Mouse (Mus musculus) heart, embryonic 11.5 days (tissue): ENCODE results near the gene Gm28035. TPM values are rescaled to one million over a fixed set of nuclear protein-coding genes. Genes with fewer than 3 reads are reported as not detected.
A peak's percentile ranks its signal among the peaks of the same experiment; 100 is the strongest.

ENCODE experiments used
- ATAC-seq: fragments of 200-750 bp; cut with Nextera tagmentation; replicated peaks from 2 replicates; pipeline ENCODE4 v1.8.0; 2017; ENCODE audit warnings: moderate library complexity; ENCODE audit not compliant: insufficient number of reproducible peaks, low FRiP score, low TSS enrichment
- H3K27ac ChIP-seq: fragments of 300-500 bp; sonication (generic); 2 replicates; pipeline ENCODE4 v1.5.1; 2014; ENCODE audit warnings: mild to moderate bottlenecking, low read depth, low read length
- H3K27me3 ChIP-seq: fragments of 300-500 bp; sonication (generic); 2 replicates; pipeline ENCODE4 v1.6.1; 2014; ENCODE audit warnings: mild to moderate bottlenecking, low read length, mixed read lengths; ENCODE audit not compliant: control insufficient read depth, insufficient read depth
- H3K36me3 ChIP-seq: fragments of 300-500 bp; sonication (generic); 2 replicates; pipeline ENCODE4 v1.6.1; 2014; ENCODE audit warnings: mild to moderate bottlenecking, low read length, moderate library complexity, mixed read lengths; ENCODE audit not compliant: control insufficient read depth, insufficient read depth
- H3K4me1 ChIP-seq: fragments of 300-500 bp; sonication (generic); 2 replicates; pipeline ENCODE4 v1.6.1; 2014; ENCODE audit warnings: low read length; ENCODE audit not compliant: control insufficient read depth, insufficient read depth
- H3K4me2 ChIP-seq: fragments of 300-500 bp; sonication (generic); 2 replicates; pipeline ENCODE4 v1.6.1; 2014; ENCODE audit warnings: mild to moderate bottlenecking, moderate library complexity
- H3K4me3 ChIP-seq: fragments of 300-500 bp; sonication (generic); 2 replicates; pipeline ENCODE4 v1.5.1; 2014; ENCODE audit warnings: low read depth, low read length
- H3K9ac ChIP-seq: fragments of 300-500 bp; sonication (generic); 2 replicates; pipeline ENCODE4 v1.6.1; 2014; ENCODE audit warnings: mild to moderate bottlenecking, low read depth, low read length, moderate library complexity
- H3K9me3 ChIP-seq: fragments of 300-500 bp; sonication (generic); replicated peaks from 2 replicates; pipeline ENCODE4 v1.6.1; 2016; ENCODE audit warnings: low read length; ENCODE audit not compliant: control insufficient read depth
- WGBS: fragments of 180-500 bp; shearing (Covaris S2); extraction: QIAGEN DNeasy Blood & Tissue Kit; methylation state at CpG from one replicate; pipeline ENCODE4 v1.1.7; 2014; ENCODE audit not compliant: insufficient replicate concordance; 5-methylcytosine and 5-hydroxymethylcytosine counted together
- polyA plus RNA-seq: library from polyadenylated mRNA; unstranded; fragments of >200 nt; fragmentation: Nextera tagmentation; extraction: Ambion mirVana; gene quantifications from 2 replicates; pipeline ENCODE4 v1.2.1, GENCODE M21; 2014

The Gm28035 gene
- polyA plus RNA-seq, 1 experiment from 2014 or later: not detected

GRCm38 (mm10) chr2:30216293-30216692 is 24.1 kb upstream of the Gm28035 start:
- Histone ChIP-seq H3K27me3 (no peaks in the 10 kb centered on the region), H3K36me3 (no peaks in the 10 kb centered on the region)
- WGBS: 92% methylated on average over 5 of the region's 5 CpGs

DNA sequence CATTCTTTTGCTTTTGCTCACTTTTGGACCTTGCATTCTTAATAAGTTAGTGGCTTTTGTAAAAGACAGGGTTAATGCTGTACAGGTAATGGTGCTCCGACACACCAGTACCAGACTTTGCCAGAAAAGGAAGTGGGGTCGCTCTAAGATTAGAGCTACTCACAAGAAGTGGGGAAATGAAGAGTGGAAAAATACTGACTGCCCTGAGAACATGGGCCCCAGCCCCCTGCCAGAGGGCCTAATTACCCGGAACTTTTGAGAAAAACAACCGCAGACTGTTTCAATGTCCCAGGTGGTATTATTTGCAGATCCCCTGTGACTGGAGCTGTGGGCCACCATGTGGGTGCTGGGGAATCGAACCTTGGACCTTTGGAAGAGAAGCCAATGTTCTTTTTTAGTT is 4.8 kb upstream of the Gm28035 start:
- Histone ChIP-seq H3K4me2 (no peak overlapping the region), H3K4me3 (no peak overlapping the region)
- 73% methylated on average over 5 of the region's 5 CpGs for WGBS

More at GRCm38 (mm10) chr2:30216293-30216692, 24.1 kb upstream of the Gm28035 start:
- H3K9me3 ChIP-seq: no peaks in the 10 kb centered on the region
- H3K4me3 ChIP-seq: no peak overlapping the region
- ATAC-seq: no peak
- no peak overlapping the region for H3K4me2 ChIP-seq
- no peaks in the 10 kb centered on the region for H3K4me1 ChIP-seq
- no peak overlapping the region for H3K9ac ChIP-seq
- no peak overlapping the region for H3K27ac ChIP-seq

GRCm38 (mm10) chr2:30236426-30237198 is 3.8 kb upstream of the Gm28035 start:
- peak overlapping the region; percentile 95 for H3K4me3 ChIP-seq
- H3K27me3 ChIP-seq: no peaks in the 10 kb centered on the region
- WGBS: 4% methylated on average over 18 of the region's 18 CpGs
- peak overlapping the region; percentile 97 for H3K4me2 ChIP-seq
- peaks cover 10% of the 10 kb centered on the region for H3K36me3 ChIP-seq
- no peaks in the 10 kb centered on the region for H3K9me3 ChIP-seq
- no peak for ATAC-seq
- H3K4me1 ChIP-seq: peaks cover 30% of the 10 kb centered on the region
- peak overlapping the region; percentile 92 for H3K27ac ChIP-seq
- peak overlapping the region; percentile 94 for H3K9ac ChIP-seq

More for the DNA sequence above, 4.8 kb upstream of the Gm28035 start:
- H3K27me3 ChIP-seq: no peaks in the 10 kb centered on the region
- 0 out of 2 replicates have a peak, but pooled peaks cover 2% of the 10 kb centered on the region for H3K9me3 ChIP-seq
- ATAC-seq: no peak
- no peak overlapping the region for H3K9ac ChIP-seq
- no peaks in the 10 kb centered on the region; the same call in 1 of the 2 replicates for H3K36me3 ChIP-seq
- peaks cover 22% of the 10 kb centered on the region for H3K4me1 ChIP-seq
- no peak overlapping the region for H3K27ac ChIP-seq

- Histone ChIP-seq H3K4me2 (peak within 1 kb of the TSS; percentile 97), H3K9me3 (no peaks in the 10 kb centered on the region), H3K4me3 (peak within 1 kb of the TSS; percentile 95), H3K27ac (peak within 1 kb of the TSS; percentile 92), H3K27me3 (no peaks in the 10 kb centered on the region), H3K4me1 (peaks cover 32% of the 10 kb centered on the region), H3K9ac (peak within 1 kb of the TSS; percentile 94), H3K36me3 (peaks cover 12% of the 10 kb centered on the region)
- peak; percentile 94 for ATAC-seq
- whole genome bisulfite sequencing: 2% methylated on average over 50 of the region's 67 CpGs
These were observed 3.0 kb upstream of the Gm28035 start, which contains the start of gene Lrrc8a for GRCm38 (mm10) chr2:30237199-30237880. Gene Lrrc8a, plus strand, starts transcription at chr2:30237715.

DNA sequence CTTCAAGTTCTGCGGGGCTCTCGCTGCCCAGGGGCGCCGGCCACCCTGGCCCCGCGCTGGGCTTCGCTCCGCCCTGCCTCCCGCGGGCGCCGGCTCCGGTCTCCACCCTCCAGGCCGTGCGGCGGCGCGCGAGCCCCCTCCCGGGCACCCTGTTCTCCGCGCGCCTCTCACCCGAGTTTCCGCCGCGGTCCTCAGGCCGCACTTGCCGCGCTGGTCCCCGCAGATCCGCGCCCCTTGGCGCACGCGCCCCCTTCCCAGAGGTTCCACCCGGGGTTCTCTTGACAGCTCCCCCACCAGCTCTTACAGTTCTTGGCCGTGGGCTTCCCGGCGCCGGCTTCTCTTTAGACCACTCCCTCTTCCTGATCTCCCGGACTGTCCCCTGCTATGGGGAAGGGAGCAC is 2.5 kb upstream of the Gm28035 start:
- under 1% methylated on average over 38 of the region's 42 CpGs for WGBS
- H3K4me1 ChIP-seq: peaks cover 38% of the 10 kb centered on the region

GRCm38 (mm10) chr2:30238906-30239465 is 1.4 kb upstream of the Gm28035 start:
- Histone ChIP-seq H3K27me3 (no peaks in the 10 kb centered on the region), H3K4me2 (peak overlapping the region; percentile 97), H3K9ac (peak overlapping the region; percentile 94), H3K9me3 (no peaks in the 10 kb centered on the region), H3K36me3 (peaks cover 12% of the 10 kb centered on the region), H3K4me3 (peak overlapping the region; percentile 95), H3K4me1 (peaks cover 38% of the 10 kb centered on the region), H3K27ac (peak overlapping the region; percentile 18)
- ATAC-seq: no peak
- 61% methylated on average over 3 of the region's 3 CpGs for WGBS

More for the DNA sequence above, 2.5 kb upstream of the Gm28035 start:
- Histone ChIP-seq H3K4me3 (peak overlapping the region; percentile 95), H3K4me2 (peak overlapping the region; percentile 97), H3K36me3 (peaks cover 12% of the 10 kb centered on the region), H3K27me3 (no peaks in the 10 kb centered on the region), H3K9ac (peak overlapping the region; percentile 94), H3K9me3 (no peaks in the 10 kb centered on the region), H3K27ac (peak overlapping the region; percentile 92)
- peak; percentile 84 for ATAC-seq

GRCm38 (mm10) chr2:30239777-30240176 is 590 bp upstream of the Gm28035 start:
- Histone ChIP-seq H3K9me3 (no peaks in the 10 kb centered on the region), H3K4me1 (peaks cover 38% of the 10 kb centered on the region), H3K27me3 (no peaks in the 10 kb centered on the region), H3K36me3 (peaks cover 12% of the 10 kb centered on the region), H3K9ac (peak overlapping the region; percentile 34), H3K4me3 (0 out of 2 replicates have a peak overlapping the region, but pooled peaks have one; percentile 95), H3K4me2 (peak overlapping the region; percentile 97), H3K27ac (peak overlapping the region; percentile 16)
- WGBS: 48% methylated on average over 4 of the region's 4 CpGs
- no peak for ATAC-seq

GRCm38 (mm10) chr2:30242509-30242908 is 2.1 kb downstream of the Gm28035 start:
- no peak for ATAC-seq
- H3K4me3 ChIP-seq: no peak overlapping the region
- H3K27ac ChIP-seq: peak overlapping the region; percentile 54
- no peaks in the 10 kb centered on the region for H3K9me3 ChIP-seq
- H3K36me3 ChIP-seq: peaks cover 14% of the 10 kb centered on the region
- H3K4me1 ChIP-seq: peaks cover 36% of the 10 kb centered on the region
- H3K4me2 ChIP-seq: no peak overlapping the region; the same call in 1 of the 2 replicates
- 51% methylated on average over 4 of the region's 4 CpGs for WGBS
- H3K9ac ChIP-seq: no peak overlapping the region; the same call in 1 of the 2 replicates
- H3K27me3 ChIP-seq: no peaks in the 10 kb centered on the region
